Mouse (Mus musculus): ENCODE measurements around the gene Gm49369.

DNA sequence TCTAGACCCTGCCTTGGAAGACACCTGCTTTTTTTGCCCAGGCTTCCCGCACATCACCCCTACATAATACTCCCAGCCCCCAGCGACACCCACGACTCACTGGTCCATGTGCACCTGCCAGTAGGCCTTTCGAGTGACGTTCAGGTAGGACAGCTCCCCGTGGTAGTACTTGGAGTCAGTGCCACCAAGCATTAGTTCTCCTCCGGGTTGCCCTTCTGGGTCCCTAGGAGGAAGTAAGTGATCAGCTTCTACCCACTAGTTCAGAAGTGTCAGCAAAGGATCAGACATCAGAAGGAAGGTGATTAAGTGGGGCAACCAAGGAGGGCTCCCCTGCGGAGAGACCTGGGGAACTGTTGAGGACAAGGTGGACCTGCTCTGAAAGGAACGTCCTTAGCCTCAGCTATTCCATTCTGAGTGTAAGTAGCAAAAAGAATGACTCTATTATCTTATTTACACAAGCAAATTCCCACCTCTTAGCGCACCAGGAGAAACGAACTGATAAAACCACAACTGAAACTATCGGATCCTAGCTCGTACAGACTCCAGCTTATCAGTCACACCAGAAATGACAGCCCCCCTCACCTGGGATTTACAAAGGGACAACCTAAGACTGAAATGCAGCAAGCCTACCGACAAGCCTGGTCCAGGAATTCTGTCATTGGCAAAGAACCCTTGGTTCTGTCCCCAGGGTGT lies 5.1 kb downstream of the Gm49369 start:
- TF ChIP-seq CHD2 (IDR thresholded peaks at IDR 0.05; ENCODE audit: low read depth, low read length): no peak
- no peak for TF ChIP-seq ZNF384 (IDR thresholded peaks at IDR 0.05; ENCODE audit: low read depth, low read length)
- no peak for TF ChIP-seq ZC3H11A (IDR thresholded peaks at IDR 0.05; ENCODE audit: borderline replicate concordance, low read depth, low read length)
- no peak for TF ChIP-seq MAFK (IDR thresholded peaks at IDR 0.05; ENCODE audit: insufficient read depth, low read depth, low read length)

Measured in ES-E14 (cell line).